14 mouse cellular contexts compared by ENCODE assay signal in genomic region chr6:53199474-53199873, GRCm38 (mm10).
"Had no signal": no experiment of that assay in that cellular context is flagged by ENCODE, and none has a peak within 500 bp of the region (broad histone marks: within the 10 kb centered on the region; RNA-seq: fewer than 3 reads in every experiment).

No protein-coding gene starts in this region.

- DNase-seq: kidney, adult 8-10 months; kidney, postnatal 25 days; liver; liver, embryonic 13.5 days; liver, postnatal 0 days; lung, postnatal 14 days; right cerebral cortex, postnatal 14 days; thymus, postnatal 4 days had no signal

- H3K4me2 ChIP-seq: limb, embryonic 12.5 days; liver, embryonic 13.5 days; lung, embryonic 15.5 days; midbrain, embryonic 15.5 days had no signal

- H3K27me3 ChIP-seq: limb, embryonic 12.5 days; liver, embryonic 13.5 days; lung, embryonic 15.5 days; midbrain, embryonic 15.5 days had no signal

- H3K36me3 ChIP-seq: limb, embryonic 12.5 days; liver, embryonic 13.5 days; lung, embryonic 15.5 days; midbrain, embryonic 15.5 days had no signal

- H3K4me1 ChIP-seq: liver, embryonic 13.5 days; megakaryocyte, embryonic 14.5 days had no signal

- H3K27ac ChIP-seq: left cerebral cortex, adult 2 months; limb, embryonic 12.5 days; liver, embryonic 13.5 days; macrophage; midbrain, embryonic 15.5 days had no signal

- H3K9me3 ChIP-seq: limb, embryonic 12.5 days; liver, embryonic 13.5 days; lung, embryonic 15.5 days; megakaryocyte, embryonic 14.5 days; midbrain, embryonic 15.5 days had no signal

- H3K9ac ChIP-seq: limb, embryonic 12.5 days; liver, embryonic 13.5 days; liver, postnatal 0 days; lung, embryonic 15.5 days; midbrain, embryonic 15.5 days had no signal

- H3K4me3 ChIP-seq: left cerebral cortex, adult 2 months; limb, embryonic 12.5 days; liver, embryonic 13.5 days; lung, embryonic 15.5 days; megakaryocyte, embryonic 14.5 days; midbrain, embryonic 15.5 days had no signal

- ATAC-seq: liver, postnatal 0 days; midbrain, embryonic 15.5 days had no signal
